Mouse (Mus musculus): ENCODE measurements around the gene Atf2. TPM values are rescaled to one million over a fixed set of nuclear protein-coding genes. Genes with fewer than 3 reads are reported as not detected.
"Not testable (repeated sequence)": the region's sequence is repeated elsewhere in the genome, so short reads cannot be mapped to it uniquely, and the experiment has no call there.

The Atf2 gene
- polyA plus RNA-seq, 1 experiment from 2014 or later: 97.1 TPM

DNA sequence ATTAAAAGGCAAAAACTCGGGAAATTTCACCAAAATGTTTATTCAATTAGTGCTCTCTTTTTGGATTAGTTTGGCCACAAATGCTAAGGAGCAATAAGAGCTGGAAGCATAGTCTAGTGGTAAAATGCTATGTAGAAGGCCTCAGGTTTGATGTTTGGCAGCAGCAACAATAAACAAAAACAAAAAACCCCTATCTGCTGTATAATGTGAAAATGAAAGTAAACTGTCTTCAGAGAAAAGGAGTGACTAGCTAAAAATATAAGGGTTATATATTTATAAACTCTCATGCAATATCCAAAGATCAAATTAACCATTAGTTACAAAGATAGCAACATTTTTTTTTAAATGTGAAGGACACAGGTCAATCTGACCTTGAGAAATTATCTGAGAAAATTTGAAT lies 36.2 kb downstream of the Atf2 start:
- Histone ChIP-seq H3K4me3 (ENCODE audit: low read length) (no peak overlapping the region), H3K4me2 (ENCODE audit: low read length) (no peak overlapping the region), H3K9ac (ENCODE audit: low read depth, low read length) (no peak overlapping the region), H3K36me3 (ENCODE audit: control insufficient read depth, insufficient read depth, low read length) (no peaks in the 10 kb centered on the region), H3K27me3 (replicated peaks; ENCODE audit: control insufficient read depth, insufficient read depth, low read length) (no peaks in the 10 kb centered on the region), H3K27ac (ENCODE audit: low read depth, low read length) (no peak overlapping the region), H3K4me1 (ENCODE audit: control insufficient read depth, insufficient read depth, low read depth, low read length) (no peaks in the 10 kb centered on the region), H3K9me3 (ENCODE audit: control insufficient read depth, low read length) (no peaks in the 10 kb centered on the region)
- ATAC-seq: no peak
- WGBS: 92% methylated on average over 1 of the region's 1 CpGs

GRCm38 (mm10) chr2:73834406-73835015 lies 57.9 kb downstream of the Atf2 start:
- peak; percentile 73; the same call in 1 of the 2 replicates for ATAC-seq
- Histone ChIP-seq H3K27ac (ENCODE audit: low read depth, low read length) (no peak overlapping the region), H3K9me3 (ENCODE audit: control insufficient read depth, low read length) (no peaks in the 10 kb centered on the region), H3K9ac (ENCODE audit: low read depth, low read length) (no peak overlapping the region), H3K4me2 (ENCODE audit: low read length) (no peak overlapping the region), H3K36me3 (ENCODE audit: control insufficient read depth, insufficient read depth, low read length) (no peaks in the 10 kb centered on the region; the same call in 1 of the 2 replicates), H3K4me3 (ENCODE audit: low read length) (no peak overlapping the region), H3K27me3 (replicated peaks; ENCODE audit: control insufficient read depth, insufficient read depth, low read length) (no peaks in the 10 kb centered on the region), H3K4me1 (ENCODE audit: control insufficient read depth, insufficient read depth, low read depth, low read length) (no peaks in the 10 kb centered on the region)
- WGBS: 57% methylated on average over 2 of the region's 2 CpGs

DNA sequence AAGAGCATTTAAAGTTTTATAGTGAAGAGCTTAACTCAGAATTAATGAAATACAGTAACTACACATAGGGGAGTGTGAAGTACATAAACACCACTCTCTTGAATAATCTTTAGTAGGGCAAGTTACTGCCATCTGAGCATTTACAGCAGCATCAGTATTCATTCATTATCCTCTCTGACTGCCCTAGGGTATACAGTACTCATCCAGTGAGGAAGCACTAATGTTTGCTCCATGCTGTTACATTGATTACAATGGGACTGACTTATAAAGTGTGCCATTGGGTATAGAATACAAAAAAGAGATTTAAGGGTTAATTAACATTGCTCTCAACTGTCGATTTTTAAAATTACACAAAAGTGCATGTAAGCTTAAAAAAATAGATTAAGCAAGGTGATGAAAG lies 59.2 kb downstream of the Atf2 start:
- Histone ChIP-seq H3K9ac (ENCODE audit: low read depth, low read length) (no peak overlapping the region), H3K36me3 (ENCODE audit: control insufficient read depth, insufficient read depth, low read length) (peaks cover 4% of the 10 kb centered on the region), H3K27me3 (replicated peaks; ENCODE audit: control insufficient read depth, insufficient read depth, low read length) (no peaks in the 10 kb centered on the region), H3K9me3 (ENCODE audit: control insufficient read depth, low read length) (no peaks in the 10 kb centered on the region), H3K4me3 (ENCODE audit: low read length) (no peak overlapping the region), H3K4me1 (ENCODE audit: control insufficient read depth, insufficient read depth, low read depth, low read length) (no peaks in the 10 kb centered on the region), H3K27ac (ENCODE audit: low read depth, low read length) (no peak overlapping the region), H3K4me2 (ENCODE audit: low read length) (no peak overlapping the region)
- no peak for ATAC-seq
- 49% methylated on average over 1 of the region's 1 CpGs for WGBS

DNA sequence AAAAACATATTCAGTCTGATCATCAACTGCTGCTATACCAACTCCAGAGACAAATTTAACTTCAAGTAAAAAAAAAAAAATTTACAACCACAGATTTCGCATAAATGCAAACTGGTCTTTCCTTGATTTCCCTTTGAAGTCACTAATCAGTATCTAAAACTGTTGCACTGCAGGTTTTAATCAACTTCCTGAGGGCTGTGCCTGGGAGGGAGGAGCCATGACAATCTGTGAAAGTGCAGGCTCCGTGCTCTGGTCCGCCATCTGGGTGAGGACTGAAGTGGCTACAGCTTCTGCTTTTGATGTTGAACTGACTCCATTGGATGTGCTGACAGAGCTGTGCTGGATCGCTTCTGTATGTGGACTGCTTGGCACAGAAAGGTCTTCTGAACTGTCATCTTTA lies 73.7 kb downstream of the Atf2 start:
- WGBS: 81% methylated on average over 4 of the region's 4 CpGs
- ATAC-seq: no peak
- H3K27ac ChIP-seq (ENCODE audit: low read depth, low read length): no peak overlapping the region

DNA sequence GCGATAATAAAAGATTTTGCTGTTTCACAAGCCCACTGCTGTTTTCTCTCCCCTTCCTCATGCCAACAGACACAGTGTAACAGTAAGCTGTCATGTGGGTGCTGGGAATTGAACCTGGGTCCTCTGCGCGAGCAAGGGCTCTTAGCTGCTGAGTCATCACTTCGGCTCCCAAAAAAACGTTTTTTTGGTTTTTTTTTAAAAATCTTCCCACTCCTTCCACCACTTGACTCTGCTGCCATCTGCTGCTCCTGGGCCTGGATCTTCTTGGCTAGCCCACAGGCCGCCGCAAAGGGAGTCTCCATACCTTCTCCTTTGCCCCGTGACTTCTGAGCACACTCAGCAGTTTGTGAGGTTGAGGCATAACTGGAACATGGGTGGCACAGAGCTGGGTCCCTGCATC lies 84.8 kb downstream of the Atf2 start:
- Histone ChIP-seq H3K4me2 (ENCODE audit: low read length) (no peak overlapping the region), H3K27ac (ENCODE audit: low read depth, low read length) (no peak overlapping the region), H3K9ac (ENCODE audit: low read depth, low read length) (no peak overlapping the region), H3K4me1 (ENCODE audit: control insufficient read depth, insufficient read depth, low read depth, low read length) (no peaks in the 10 kb centered on the region), H3K4me3 (ENCODE audit: low read length) (no peak overlapping the region), H3K36me3 (ENCODE audit: control insufficient read depth, insufficient read depth, low read length) (no peaks in the 10 kb centered on the region), H3K27me3 (replicated peaks; ENCODE audit: control insufficient read depth, insufficient read depth, low read length) (no peaks in the 10 kb centered on the region), H3K9me3 (ENCODE audit: control insufficient read depth, low read length) (no peaks in the 10 kb centered on the region)
- WGBS: 83% methylated on average over 8 of the region's 8 CpGs
- no peak for ATAC-seq

More for the DNA sequence above, 73.7 kb downstream of the Atf2 start:
- H3K4me1 ChIP-seq (ENCODE audit: control insufficient read depth, insufficient read depth, low read depth, low read length): no peaks in the 10 kb centered on the region
- no peak overlapping the region for H3K4me3 ChIP-seq (ENCODE audit: low read length)
- H3K9ac ChIP-seq (ENCODE audit: low read depth, low read length): no peak overlapping the region
- H3K27me3 ChIP-seq (replicated peaks; ENCODE audit: control insufficient read depth, insufficient read depth, low read length): no peaks in the 10 kb centered on the region
- no peaks in the 10 kb centered on the region for H3K9me3 ChIP-seq (ENCODE audit: control insufficient read depth, low read length)
- H3K36me3 ChIP-seq (ENCODE audit: control insufficient read depth, insufficient read depth, low read length): peaks cover 12% of the 10 kb centered on the region; the same call in 1 of the 2 replicates
- no peak overlapping the region for H3K4me2 ChIP-seq (ENCODE audit: low read length)

- WGBS: 90% methylated on average over 9 of the region's 9 CpGs
- not testable (repeated sequence) for H3K4me3 ChIP-seq (ENCODE audit: low read length); H3K36me3 ChIP-seq (ENCODE audit: control insufficient read depth, insufficient read depth, low read length); H3K4me1 ChIP-seq (ENCODE audit: control insufficient read depth, insufficient read depth, low read depth, low read length); H3K4me2 ChIP-seq (ENCODE audit: low read length); H3K9ac ChIP-seq (ENCODE audit: low read depth, low read length); H3K27me3 ChIP-seq (replicated peaks; ENCODE audit: control insufficient read depth, insufficient read depth, low read length); ATAC-seq; H3K9me3 ChIP-seq (ENCODE audit: control insufficient read depth, low read length); H3K27ac ChIP-seq (ENCODE audit: low read depth, low read length)
Observed at GRCm38 (mm10) chr2:73800127-73800526, 92.3 kb downstream of the Atf2 start.

GRCm38 (mm10) chr2:73798786-73799185 lies 93.7 kb downstream of the Atf2 start:
- WGBS: 75% methylated on average over 5 of the region's 5 CpGs
- no peak overlapping the region for H3K4me3 ChIP-seq (ENCODE audit: low read length)
- H3K9ac ChIP-seq (ENCODE audit: low read depth, low read length): no peak overlapping the region
- no peaks in the 10 kb centered on the region for H3K4me1 ChIP-seq (ENCODE audit: control insufficient read depth, insufficient read depth, low read depth, low read length)
- no peak overlapping the region for H3K27ac ChIP-seq (ENCODE audit: low read depth, low read length)
- H3K27me3 ChIP-seq (replicated peaks; ENCODE audit: control insufficient read depth, insufficient read depth, low read length): no peaks in the 10 kb centered on the region
- ATAC-seq: no peak
- H3K4me2 ChIP-seq (ENCODE audit: low read length): no peak overlapping the region
- H3K9me3 ChIP-seq (ENCODE audit: control insufficient read depth, low read length): no peaks in the 10 kb centered on the region
- H3K36me3 ChIP-seq (ENCODE audit: control insufficient read depth, insufficient read depth, low read length): no peaks in the 10 kb centered on the region

GRCm38 (mm10) chr2:73798136-73798535 lies 94.3 kb downstream of the Atf2 start:
- Histone ChIP-seq H3K9me3 (ENCODE audit: control insufficient read depth, low read length) (no peaks in the 10 kb centered on the region), H3K27ac (ENCODE audit: low read depth, low read length) (no peak overlapping the region), H3K4me2 (ENCODE audit: low read length) (no peak overlapping the region), H3K4me3 (ENCODE audit: low read length) (no peak overlapping the region), H3K27me3 (replicated peaks; ENCODE audit: control insufficient read depth, insufficient read depth, low read length) (no peaks in the 10 kb centered on the region), H3K36me3 (ENCODE audit: control insufficient read depth, insufficient read depth, low read length) (no peaks in the 10 kb centered on the region), H3K9ac (ENCODE audit: low read depth, low read length) (no peak overlapping the region), H3K4me1 (ENCODE audit: control insufficient read depth, insufficient read depth, low read depth, low read length) (no peaks in the 10 kb centered on the region)
- ATAC-seq: no peak
- 60% methylated on average over 4 of the region's 4 CpGs for WGBS

DNA sequence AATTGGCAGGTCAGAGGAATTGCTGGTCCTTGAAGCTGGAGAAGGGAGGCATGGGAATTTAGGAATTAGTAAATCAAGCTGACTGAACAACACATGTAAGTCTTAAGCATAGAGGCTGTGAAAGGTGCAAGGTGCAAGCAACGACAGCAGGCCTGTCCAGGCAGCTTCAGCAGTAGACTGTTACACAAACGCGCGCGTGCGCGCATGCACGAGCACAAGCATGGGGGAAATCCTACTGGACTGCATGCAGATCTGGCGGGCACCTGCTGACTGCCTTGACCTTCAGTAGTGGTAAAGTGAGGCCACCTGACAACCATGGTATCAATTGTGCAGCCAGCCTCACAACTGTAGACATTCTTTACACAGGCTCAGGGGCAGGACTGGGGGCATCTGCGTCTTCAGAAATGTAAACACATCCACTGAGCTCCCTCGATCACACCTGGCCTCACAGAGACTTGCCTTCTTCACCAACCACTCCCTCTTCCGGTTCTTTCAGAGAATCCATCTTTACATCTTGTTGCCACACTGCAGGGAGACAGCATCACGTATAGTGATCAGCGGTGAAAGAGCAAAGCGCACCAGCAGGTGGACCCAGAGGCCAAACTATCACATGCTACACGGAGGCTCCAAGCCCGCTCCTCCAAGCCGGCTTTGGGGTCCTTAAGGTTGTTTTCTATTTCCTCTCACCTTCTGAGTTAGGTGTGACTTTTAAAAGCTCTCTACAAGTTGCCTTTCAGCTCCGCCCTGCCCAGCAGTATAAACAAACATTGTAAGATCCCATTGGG lies 100.4 kb downstream of the Atf2 start:
- WGBS: 59% methylated on average over 19 of the region's 19 CpGs
- Histone ChIP-seq H3K27me3 (replicated peaks; ENCODE audit: control insufficient read depth, insufficient read depth, low read length) (no peaks in the 10 kb centered on the region), H3K4me3 (ENCODE audit: low read length) (no peak overlapping the region), H3K4me1 (ENCODE audit: control insufficient read depth, insufficient read depth, low read depth, low read length) (no peaks in the 10 kb centered on the region), H3K9ac (ENCODE audit: low read depth, low read length) (no peak overlapping the region), H3K36me3 (ENCODE audit: control insufficient read depth, insufficient read depth, low read length) (no peaks in the 10 kb centered on the region), H3K9me3 (ENCODE audit: control insufficient read depth, low read length) (no peaks in the 10 kb centered on the region), H3K27ac (ENCODE audit: low read depth, low read length) (no peak overlapping the region), H3K4me2 (ENCODE audit: low read length) (no peak overlapping the region)
- ATAC-seq: no peak
